Mouse (Mus musculus): ENCODE data around the gene Zfp235. TPM values are rescaled to one million over a fixed set of nuclear protein-coding genes. Genes with fewer than 3 reads are reported as not detected.
A peak's percentile ranks its signal among the peaks of the same experiment; 100 is the strongest.

The Zfp235 gene
- total RNA-seq (2021) = 10 to 100 TPM; 20.4 to 20.7 TPM

- intact Hi-C loops (cut with DNase I) = no loop called here
- DNase-seq = peak; percentile 80
Measured at GRCm38 (mm10) chr7:24133996-24134828, at the start of gene Zfp235. Zfp235 (plus strand) TSS chr7:24134169.

GRCm38 (mm10) chr7:24086871-24087270 is 47.1 kb upstream of the Zfp235 start:
- no peak for DNase-seq
- intact Hi-C loops (cut with DNase I) = no loop called here

DNA sequence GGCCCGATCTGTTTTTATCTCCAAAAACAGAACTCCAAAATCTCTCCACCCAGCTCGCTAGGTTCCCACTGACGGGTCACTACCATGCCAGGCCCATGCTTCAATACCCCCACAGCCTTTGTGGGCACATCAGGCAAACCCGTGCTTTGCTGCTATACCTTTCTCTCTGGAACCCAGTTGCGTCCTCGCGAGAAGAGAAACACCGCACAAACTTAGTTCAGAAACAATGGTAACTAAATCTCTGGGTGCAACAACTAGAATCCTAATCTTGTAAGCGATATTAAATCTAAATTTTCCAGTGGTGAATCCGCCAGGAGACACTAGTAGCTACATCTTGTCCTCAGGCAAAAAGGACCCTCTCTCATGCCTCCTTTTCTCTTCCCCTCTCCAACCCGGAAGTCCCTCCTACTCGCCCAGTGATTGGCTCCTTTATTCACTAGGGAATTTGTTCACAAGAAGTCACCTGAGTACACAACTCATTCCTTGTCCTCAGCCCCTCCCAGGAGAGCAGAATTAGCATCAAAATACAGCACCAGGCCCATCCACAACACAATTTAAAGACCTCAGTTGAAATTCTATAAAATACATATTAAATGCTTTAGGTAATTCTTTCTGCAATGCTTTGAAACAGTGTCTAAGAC is 46.4 kb upstream of the Zfp235 start:
- no peak for DNase-seq
- intact Hi-C loops (cut with DNase I) = no loop called here

- DNase-seq = no peak
- intact Hi-C loops (cut with DNase I) = no loop called here
Measured at GRCm38 (mm10) chr7:24104403-24104802, 29.6 kb upstream of the Zfp235 start.

DNA sequence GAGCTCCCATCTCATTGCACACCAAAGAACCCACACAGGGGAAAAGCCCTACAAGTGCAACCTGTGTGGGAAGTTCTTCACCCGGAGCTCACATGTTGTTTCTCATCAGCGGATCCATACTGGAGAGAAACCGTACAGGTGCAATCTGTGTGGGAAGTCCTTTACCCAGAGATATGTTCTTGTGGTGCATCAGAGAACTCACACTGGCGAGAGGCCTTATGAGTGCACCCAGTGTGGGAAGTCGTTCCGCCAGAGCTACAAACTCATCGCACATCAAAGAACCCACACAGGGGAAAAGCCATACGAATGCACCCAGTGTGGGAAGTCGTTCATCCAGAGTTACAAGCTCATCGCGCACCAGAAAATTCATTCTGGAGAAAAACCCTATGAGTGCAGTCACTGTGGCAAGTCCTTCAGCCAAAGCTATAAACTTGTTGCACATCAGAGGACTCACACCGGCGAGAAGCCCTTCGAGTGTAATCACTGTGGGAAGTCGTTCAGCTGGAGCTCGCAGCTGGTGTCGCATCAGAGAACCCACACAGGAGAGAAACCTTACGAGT is 28.7 kb upstream of the Zfp235 start:
- no peak for DNase-seq
- intact Hi-C loops (cut with DNase I) = no loop called here

DNA sequence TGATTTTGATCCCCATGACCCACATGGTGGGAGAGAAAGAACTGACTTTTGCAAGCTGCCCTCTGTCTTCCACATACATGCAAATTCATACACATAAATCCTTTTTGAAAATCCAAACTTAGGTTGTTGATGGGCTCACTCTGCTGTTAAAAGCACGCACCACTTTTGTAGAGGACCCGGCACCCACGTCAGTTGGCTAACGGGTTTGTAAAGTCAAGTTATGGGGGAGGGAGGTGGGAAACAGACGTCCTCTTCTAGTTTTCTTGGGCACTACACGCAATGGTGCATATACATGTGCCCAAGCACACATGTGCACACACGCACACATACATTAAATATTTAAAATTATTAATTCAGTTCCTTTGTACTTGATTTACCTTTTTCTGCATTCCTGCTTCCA is 23.1 kb upstream of the Zfp235 start:
- no peak for DNase-seq
- intact Hi-C loops (cut with DNase I) = no loop called here

DNA sequence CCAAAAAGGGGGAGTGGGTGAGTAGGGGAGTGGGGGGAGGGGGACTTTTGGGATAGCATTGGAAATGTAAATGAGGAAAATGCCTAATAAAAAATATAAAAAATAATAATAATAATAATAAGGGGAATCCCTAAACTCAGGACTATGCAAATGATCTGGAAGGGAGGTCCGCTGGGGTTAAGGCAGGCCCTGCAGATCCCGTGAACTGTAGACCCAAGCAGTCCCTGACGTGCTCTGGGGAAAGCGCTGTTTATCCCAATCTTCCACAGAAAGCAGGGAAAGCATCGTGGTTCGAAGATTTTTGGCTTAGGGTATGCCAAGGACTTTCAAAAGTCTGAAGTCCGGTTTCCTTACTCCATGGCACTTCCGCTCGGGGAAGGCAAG is 22.2 kb upstream of the Zfp235 start:
- no peak for DNase-seq
- intact Hi-C loops (cut with DNase I) = no loop called here

GRCm38 (mm10) chr7:24112156-24112856 is 21.7 kb upstream of the Zfp235 start, which contains the start of gene Zfp112:
Zfp112 (plus strand) TSS chr7:24112314.
- intact Hi-C loops (cut with DNase I) = no loop called here
- DNase-seq = peak; percentile 83

GRCm38 (mm10) chr7:24113001-24113400 is 21.0 kb upstream of the Zfp235 start:
- peak; percentile 40 for DNase-seq

GRCm38 (mm10) chr7:24116655-24117054 is 17.3 kb upstream of the Zfp235 start:
- intact Hi-C loops (cut with DNase I) = no loop called here
- DNase-seq = no peak

More at GRCm38 (mm10) chr7:24113001-24113400, 21.0 kb upstream of the Zfp235 start:
- intact Hi-C loops (cut with DNase I) = no loop called here

DNA sequence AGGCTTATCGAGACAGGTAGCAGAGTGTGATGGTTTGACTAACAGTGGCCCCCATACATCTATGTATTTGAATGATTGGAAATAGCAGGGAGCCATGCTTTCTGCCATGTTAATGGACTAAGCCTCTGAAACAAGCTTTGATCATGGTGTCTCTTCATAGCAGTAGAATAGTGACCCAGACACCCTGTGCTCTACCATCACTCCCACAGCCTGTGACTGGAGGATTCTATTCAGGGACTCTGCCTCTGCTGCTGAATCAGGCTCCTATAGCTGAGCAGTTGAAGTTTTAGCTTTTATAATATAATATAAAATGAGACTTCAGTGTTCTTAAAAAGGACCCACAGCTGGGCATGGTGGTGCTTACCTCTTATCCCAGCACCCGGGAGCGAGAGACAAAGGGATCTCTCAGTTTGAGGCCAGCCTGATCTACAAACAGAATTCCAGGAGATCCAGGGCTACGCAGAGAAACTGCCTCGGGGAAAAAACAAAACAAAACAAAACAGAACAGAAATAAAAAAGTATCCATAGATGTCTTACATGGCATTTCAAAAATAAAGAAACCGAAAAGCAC is 459 bp upstream of the Zfp235 start:
- intact Hi-C loops (cut with DNase I) = no loop called here
- DNase-seq = no peak

- no peak for DNase-seq
- intact Hi-C loops (cut with DNase I) = no loop called here
Measured at GRCm38 (mm10) chr7:24142566-24142965, 8.6 kb downstream of the Zfp235 start.

DNA sequence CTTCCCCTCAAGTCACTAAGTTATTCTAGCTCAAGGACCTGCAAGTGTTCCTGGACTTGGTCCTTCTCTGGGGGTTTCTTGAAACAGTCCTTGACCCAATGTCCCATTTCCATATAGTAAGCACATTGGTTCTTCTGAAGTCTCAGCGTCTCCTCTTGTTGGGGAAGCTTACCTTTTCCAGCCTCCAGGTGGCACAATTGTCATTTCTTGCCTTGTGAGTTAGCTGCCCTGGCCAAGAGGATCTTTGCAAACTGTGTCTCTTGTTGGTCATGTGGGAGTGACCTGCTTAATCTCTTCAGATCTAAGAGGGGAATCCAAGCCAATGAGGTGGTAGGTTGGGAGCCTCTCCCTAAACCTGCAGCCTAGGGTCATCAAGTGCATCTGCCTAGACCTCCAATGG is 19.3 kb downstream of the Zfp235 start:
- peak; percentile 15 for DNase-seq
- intact Hi-C loops (cut with DNase I) = no loop called here

DNA sequence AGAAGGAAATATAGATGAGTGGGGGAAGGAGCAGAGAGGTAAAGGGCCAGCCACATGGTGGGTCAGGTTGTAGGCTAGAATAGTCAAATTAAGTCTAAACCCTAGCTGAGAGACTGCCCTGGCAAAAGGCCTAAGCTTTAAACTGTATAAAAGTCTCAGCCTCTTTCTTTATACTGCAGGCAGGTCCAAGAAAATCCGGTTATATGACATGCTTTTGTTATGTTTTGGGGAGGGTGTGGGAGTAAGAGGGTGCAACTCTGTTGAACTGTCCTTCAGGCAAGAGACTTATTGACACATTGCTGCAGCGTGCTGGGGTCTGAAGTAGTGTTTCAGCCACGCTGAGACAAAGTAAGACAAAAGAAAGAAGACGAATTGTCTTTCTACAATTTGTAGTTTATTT is 38.2 kb downstream of the Zfp235 start:
- DNase-seq = no peak
- intact Hi-C loops (cut with DNase I) = no loop called here

DNA sequence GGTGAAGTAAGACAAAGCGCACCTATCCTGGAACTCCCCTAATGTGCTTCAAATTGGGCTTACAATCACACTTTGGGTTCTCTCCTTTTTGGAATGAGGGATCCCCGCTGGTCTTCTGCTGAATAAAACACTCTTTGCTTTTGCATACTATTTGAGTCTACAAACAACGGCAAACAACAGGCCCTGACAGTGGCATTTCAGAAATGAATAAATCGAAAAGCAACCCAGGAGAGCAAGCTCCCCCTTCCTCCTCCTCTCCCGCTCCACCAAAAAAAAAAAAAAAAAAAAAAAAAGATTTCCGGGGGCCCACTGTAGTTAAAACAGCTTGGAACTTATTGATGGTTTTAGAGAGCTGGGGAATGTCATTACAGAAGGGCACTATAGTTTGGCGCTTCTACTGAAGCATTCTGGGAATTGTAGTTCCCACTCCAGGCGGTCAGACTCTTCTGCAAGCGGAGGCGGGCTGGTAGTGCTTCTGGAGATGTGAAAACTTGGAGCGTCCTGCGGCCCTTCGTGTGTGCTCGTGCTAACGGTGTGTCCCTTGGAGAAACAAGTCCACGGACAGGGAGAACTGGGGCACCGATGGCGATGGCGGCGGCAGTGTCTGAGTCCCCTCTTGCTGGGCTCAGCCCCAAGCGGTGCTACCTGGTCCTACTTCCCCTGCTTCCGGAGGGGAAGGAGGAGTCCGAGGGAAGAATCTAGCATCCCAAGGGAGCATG is 40.8 kb downstream of the Zfp235 start, which contains the start of gene Zfp114:
Zfp114 (plus strand) TSS at position 443 of the 719 bp plus-strand sequence.
- peak; percentile 86 for DNase-seq
- intact Hi-C loops (cut with DNase I) = no loop called here

DNA sequence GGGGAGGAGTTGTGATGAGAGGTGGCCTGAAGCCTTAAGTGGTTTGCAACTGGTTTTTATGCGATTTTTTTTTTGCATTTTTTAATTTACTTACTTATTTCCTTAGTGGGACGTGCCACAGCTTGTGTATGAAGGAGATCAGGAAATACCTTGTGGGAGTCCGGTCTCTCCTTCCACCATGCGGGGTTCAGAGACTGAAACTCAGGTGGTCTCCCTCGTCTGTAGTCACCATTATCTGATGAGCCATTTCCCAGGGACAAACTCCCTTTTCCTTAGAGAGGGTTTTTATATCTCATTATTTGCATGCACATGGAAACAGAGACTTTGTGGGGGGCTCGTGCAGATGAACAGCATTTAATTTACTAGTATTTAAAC is 41.4 kb downstream of the Zfp235 start:
- intact Hi-C loops (cut with DNase I) = no loop called here
- DNase-seq = no peak

GRCm38 (mm10) chr7:24187611-24188010 is 53.6 kb downstream of the Zfp235 start:
- intact Hi-C loops (cut with DNase I) = no loop called here
- DNase-seq = no peak

GRCm38 (mm10) chr7:24188901-24189570 is 55.1 kb downstream of the Zfp235 start:
- intact Hi-C loops (cut with DNase I) = no loop called here
- no peak for DNase-seq

DNA sequence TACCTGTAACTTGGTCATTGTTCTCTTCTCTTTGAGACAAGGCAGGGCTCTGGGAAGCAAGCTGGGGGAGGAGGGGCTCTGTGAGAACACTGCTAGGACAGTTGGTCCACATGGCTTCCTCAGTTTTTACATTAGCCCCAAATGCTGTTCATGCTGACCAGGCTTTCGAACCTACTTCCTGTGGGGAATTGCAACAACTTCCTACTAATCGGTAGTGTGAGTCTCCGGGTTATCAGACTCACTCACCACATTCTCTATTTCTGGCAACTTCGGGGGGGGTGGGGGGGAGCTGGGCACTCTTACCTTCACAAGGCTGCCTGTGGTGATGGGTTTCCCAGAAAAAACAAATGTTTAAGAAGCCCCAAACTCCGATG is 55.6 kb downstream of the Zfp235 start:
- DNase-seq = no peak
- intact Hi-C loops (cut with DNase I) = no loop called here

- intact Hi-C loops (cut with DNase I) = no loop called here
- DNase-seq = no peak
Measured at GRCm38 (mm10) chr7:24191361-24191760, 57.4 kb downstream of the Zfp235 start.

Measured in left cerebral cortex, postnatal 4 days (tissue).